Mouse (Mus musculus) embryonic facial prominence, embryonic 10.5 days (tissue): ENCODE data around the gene Toporsl. TPM values are rescaled to one million over a fixed set of nuclear protein-coding genes. Genes with fewer than 3 reads are reported as not detected.

Experiments
- DNase-seq: peaks from one replicate; pipeline ENCODE4 v3.0.0-alpha.2; 2017; ENCODE audit warnings: low spot score
- H3K27ac ChIP-seq: fragments of 300-500 bp; sonication (generic); replicated peaks from 2 replicates; pipeline ENCODE4 v1.5.1; 2016; ENCODE audit warnings: mild to moderate bottlenecking
- H3K27me3 ChIP-seq: fragments of 300-500 bp; sonication (generic); replicated peaks from 2 replicates; pipeline ENCODE4 v1.6.1; 2016; ENCODE audit warnings: low read depth, mild to moderate bottlenecking; ENCODE audit not compliant: poor library complexity, severe bottlenecking
- H3K36me3 ChIP-seq: fragments of 300-500 bp; sonication (generic); replicated peaks from 2 replicates; pipeline ENCODE4 v1.6.1; 2016; ENCODE audit warnings: mild to moderate bottlenecking, moderate library complexity
- H3K4me1 ChIP-seq: fragments of 300-500 bp; sonication (generic); 2 replicates; pipeline ENCODE4 v1.6.1; 2016
- H3K4me3 ChIP-seq: fragments of 300-500 bp; sonication (generic); 2 replicates; pipeline ENCODE4 v1.5.1; 2016; ENCODE audit warnings: mild to moderate bottlenecking, moderate library complexity
- H3K9me3 ChIP-seq: fragments of 300-500 bp; sonication (generic); 2 replicates; pipeline ENCODE4 v1.6.1; 2016; ENCODE audit warnings: mild to moderate bottlenecking
- WGBS: fragments of 180-500 bp; shearing (Covaris S2); methylation state at CpG from one replicate; pipeline ENCODE4 v1.1.7; 2016; 5-methylcytosine and 5-hydroxymethylcytosine counted together
- polyA plus RNA-seq: library from polyadenylated mRNA; unstranded; fragments of >200 nt; fragmentation: Nextera tagmentation; extraction: Ambion mirVana; gene quantifications from 2 replicates; pipeline ENCODE4 v1.2.1, GENCODE M21; 2016

Gene Toporsl
- polyA plus RNA-seq, 1 experiment from 2014 or later, result not detected

- Histone ChIP-seq H3K27ac (no peak overlapping the region), H3K27me3 (no peaks in the 10 kb centered on the region), H3K36me3 (no peaks in the 10 kb centered on the region), H3K9me3 (no peaks in the 10 kb centered on the region), H3K4me1 (no peaks in the 10 kb centered on the region), H3K4me3 (no peak overlapping the region)
- WGBS, result 84% methylated on average over 5 of the region's 5 CpGs
- no peak for DNase-seq
Measured at GRCm38 (mm10) chr4:52661311-52661710, 65.2 kb downstream of the Toporsl start.

Other genes starting within 250 kb of the Toporsl start
- 216 and 228 TPM in 2 replicates for gene Smc2, start 157.0 kb upstream of the Toporsl start, polyA plus RNA-seq
- gene Vma21-ps, start 99.0 kb upstream of the Toporsl start, polyA plus RNA-seq, result not detected in 2 replicates
- gene Olfr275, start 218.3 kb downstream of the Toporsl start, polyA plus RNA-seq, result not detected in 2 replicates